Mouse (Mus musculus) stomach, postnatal 0 days (tissue): Measurements from ENCODE around the gene Krt86. TPM values are rescaled to one million over a fixed set of nuclear protein-coding genes. Genes with fewer than 3 reads are reported as not detected.

Source experiments
- ATAC-seq: fragments of 200-750 bp; cut with Nextera tagmentation; 2 replicates; pipeline ENCODE4 v1.8.0; 2017; ENCODE audit not compliant: low FRiP score, low TSS enrichment
- DNase-seq: peaks from one replicate; pipeline ENCODE4 v3.0.0-alpha.2; 2016; ENCODE audit warnings: low spot score
- H3K27ac ChIP-seq: fragments of 300-500 bp; sonication (generic); replicated peaks from 2 replicates; pipeline ENCODE4 v1.5.1; 2014; ENCODE audit warnings: mild to moderate bottlenecking, control low read depth
- H3K27me3 ChIP-seq: fragments of 300-500 bp; sonication (generic); 2 replicates; pipeline ENCODE4 v1.6.1; 2014; ENCODE audit warnings: low read length; ENCODE audit not compliant: control insufficient read depth, insufficient read depth
- H3K36me3 ChIP-seq: fragments of 300-500 bp; sonication (generic); 2 replicates; pipeline ENCODE4 v1.6.1; 2014; ENCODE audit warnings: low read length, mixed read lengths; ENCODE audit not compliant: control insufficient read depth, insufficient read depth
- H3K4me1 ChIP-seq: fragments of 300-500 bp; sonication (generic); replicated peaks from 2 replicates; pipeline ENCODE4 v1.6.1; 2014; ENCODE audit warnings: antibody characterized with exemption; ENCODE audit not compliant: control insufficient read depth, insufficient read depth
- H3K4me2 ChIP-seq: fragments of 300-500 bp; sonication (generic); replicated peaks from 2 replicates; pipeline ENCODE4 v1.6.1; 2014; ENCODE audit warnings: low read depth, mild to moderate bottlenecking, control low read depth, moderate library complexity
- H3K4me3 ChIP-seq: fragments of 300-500 bp; sonication (generic); 2 replicates; pipeline ENCODE4 v1.5.1; 2014; ENCODE audit warnings: low read depth, low read length, control low read depth
- H3K9ac ChIP-seq: fragments of 300-500 bp; sonication (generic); 2 replicates; pipeline ENCODE4 v1.6.1; 2014; ENCODE audit warnings: mild to moderate bottlenecking, low read length, control low read depth, mixed read lengths
- H3K9me3 ChIP-seq: fragments of 300-500 bp; sonication (generic); 2 replicates; pipeline ENCODE4 v1.6.1; 2016; ENCODE audit warnings: low read length; ENCODE audit not compliant: control insufficient read depth
- CTCF ChIP-seq: IDR thresholded peaks from 2 replicates; pipeline ENCODE4 v1.5.1; 2016; ENCODE audit warnings: antibody characterized with exemption, low read depth, mild to moderate bottlenecking, moderate library complexity
- EP300 ChIP-seq: optimal IDR thresholded peaks from 2 replicates; pipeline ENCODE3; 2016; ENCODE audit warnings: antibody characterized with exemption
- WGBS: fragments of 180-500 bp; shearing (Covaris S2); extraction: QIAGEN DNeasy Blood & Tissue Kit; methylation state at CpG from one replicate; pipeline ENCODE4 v1.1.7; 2014; 5-methylcytosine and 5-hydroxymethylcytosine counted together
- polyA plus RNA-seq: library from polyadenylated mRNA; unstranded; fragments of >200 nt; fragmentation: Nextera tagmentation; extraction: Ambion mirVana; gene quantifications from 2 replicates; pipeline ENCODE4 v1.2.1, GENCODE M21; 2015

Gene Krt86
- polyA plus RNA-seq, 1 experiment from 2014 or later: not detected

GRCm38 (mm10) chr15:101459283-101459682 lies 14.0 kb upstream of the Krt86 start:
- TF ChIP-seq CTCF (peak; percentile 33; the same call in 1 of the 2 replicates), EP300 (no peak)
- 77% methylated on average over 14 of the region's 14 CpGs for WGBS
- no peaks in the 10 kb centered on the region for H3K4me1 ChIP-seq

GRCm38 (mm10) chr15:101463651-101464050 lies 9.6 kb upstream of the Krt86 start, which contains the start of gene Krt81:
Krt81 (minus strand) TSS chr15:101463751.
- no peaks in the 10 kb centered on the region for H3K4me1 ChIP-seq
- H3K27ac ChIP-seq: no peak within 1 kb of the TSS
- 73% methylated on average over 13 of the region's 13 CpGs for WGBS
- ATAC-seq (no peak), DNase-seq (no peak)
- H3K27me3 ChIP-seq: no peaks in the 10 kb centered on the region
- no peak within 1 kb of the TSS for H3K4me3 ChIP-seq
- H3K4me2 ChIP-seq: no peak within 1 kb of the TSS
- H3K9me3 ChIP-seq: no peaks in the 10 kb centered on the region
- no peak within 1 kb of the TSS for H3K9ac ChIP-seq
- no peak for TF ChIP-seq EP300
- no peak for TF ChIP-seq CTCF
- no peaks in the 10 kb centered on the region for H3K36me3 ChIP-seq

More at GRCm38 (mm10) chr15:101459283-101459682, 14.0 kb upstream of the Krt86 start:
- DNase-seq (peak; percentile 25), ATAC-seq (no peak)
- Histone ChIP-seq H3K4me2 (no peak overlapping the region), H3K36me3 (no peaks in the 10 kb centered on the region), H3K27ac (no peak overlapping the region), H3K4me3 (no peak overlapping the region), H3K27me3 (no peaks in the 10 kb centered on the region), H3K9ac (no peak overlapping the region), H3K9me3 (no peaks in the 10 kb centered on the region)

- 72% methylated on average over 4 of the region's 4 CpGs for WGBS
Measured at GRCm38 (mm10) chr15:101469093-101469492, 4.2 kb upstream of the Krt86 start.

GRCm38 (mm10) chr15:101479007-101479665 lies 5.9 kb downstream of the Krt86 start:
- Histone ChIP-seq H3K9ac (peak overlapping the region; percentile 27; the same call in 1 of the 2 replicates), H3K4me2 (peak overlapping the region; percentile 58), H3K36me3 (no peaks in the 10 kb centered on the region), H3K4me3 (peak overlapping the region; percentile 30), H3K27me3 (no peaks in the 10 kb centered on the region), H3K9me3 (no peaks in the 10 kb centered on the region), H3K4me1 (peaks cover 3% of the 10 kb centered on the region; the same call in 1 of the 2 replicates), H3K27ac (no peak overlapping the region)
- WGBS: 6% methylated on average over 31 of the region's 31 CpGs
- DNase-seq (peak; percentile 72), ATAC-seq (peak; percentile 70)
- TF ChIP-seq EP300 (no peak), CTCF (peak; percentile 69)

More at GRCm38 (mm10) chr15:101469093-101469492, 4.2 kb upstream of the Krt86 start:
- H3K9me3 ChIP-seq: no peaks in the 10 kb centered on the region
- no peaks in the 10 kb centered on the region for H3K27me3 ChIP-seq
- H3K4me3 ChIP-seq: no peak overlapping the region
- TF ChIP-seq EP300: no peak
- no peak for TF ChIP-seq CTCF
- DNase-seq: no peak
- no peaks in the 10 kb centered on the region for H3K36me3 ChIP-seq
- H3K4me2 ChIP-seq: no peak overlapping the region
- H3K27ac ChIP-seq: no peak overlapping the region
- H3K4me1 ChIP-seq: no peaks in the 10 kb centered on the region
- H3K9ac ChIP-seq: no peak overlapping the region
- no peak for ATAC-seq

GRCm38 (mm10) chr15:101479666-101480060 lies 6.4 kb downstream of the Krt86 start:
- Histone ChIP-seq H3K27me3 (no peaks in the 10 kb centered on the region), H3K9ac (peak overlapping the region; percentile 27; the same call in 1 of the 2 replicates), H3K4me1 (peaks cover 3% of the 10 kb centered on the region; the same call in 1 of the 2 replicates), H3K36me3 (no peaks in the 10 kb centered on the region), H3K9me3 (no peaks in the 10 kb centered on the region), H3K4me3 (peak overlapping the region; percentile 30; the same call in 1 of the 2 replicates), H3K27ac (no peak overlapping the region), H3K4me2 (peak overlapping the region; percentile 58)
- 38% methylated on average over 11 of the region's 11 CpGs for WGBS
- TF ChIP-seq EP300 (no peak), CTCF (no peak)
- ATAC-seq (no peak), DNase-seq (no peak)

GRCm38 (mm10) chr15:101482056-101482455 lies 8.8 kb downstream of the Krt86 start:
- H3K27ac ChIP-seq: no peak overlapping the region
- H3K9me3 ChIP-seq: no peaks in the 10 kb centered on the region
- no peak overlapping the region for H3K4me2 ChIP-seq
- no peak overlapping the region for H3K9ac ChIP-seq
- WGBS: 26% methylated on average over 4 of the region's 4 CpGs
- ATAC-seq (no peak), DNase-seq (no peak)
- no peak overlapping the region for H3K4me3 ChIP-seq
- no peak for TF ChIP-seq EP300
- TF ChIP-seq CTCF: no peak
- no peaks in the 10 kb centered on the region for H3K36me3 ChIP-seq
- peaks cover 3% of the 10 kb centered on the region; the same call in 1 of the 2 replicates for H3K4me1 ChIP-seq
- H3K27me3 ChIP-seq: no peaks in the 10 kb centered on the region
